Mouse (Mus musculus) limb, embryonic 14.5 days (tissue): ENCODE results near the gene Gm5447. TPM values are rescaled to one million over a fixed set of nuclear protein-coding genes. Genes with fewer than 3 reads are reported as not detected.

Experiments used
- ATAC-seq: fragments of 200-750 bp; cut with Nextera tagmentation; 2 replicates; pipeline ENCODE4 v1.8.0; 2017; ENCODE audit warnings: low read depth, moderate number of reproducible peaks, moderate TSS enrichment; ENCODE audit not compliant: low FRiP score
- DNase-seq: peaks from one replicate; pipeline ENCODE4 v3.0.0-alpha.2; 2015; ENCODE audit warnings: low spot score
- H3K27ac ChIP-seq: fragments of 300-500 bp; sonication (generic); replicated peaks from 2 replicates; pipeline ENCODE4 v1.5.1; 2014; ENCODE audit warnings: low read depth, mild to moderate bottlenecking, low read length, moderate library complexity, mixed read lengths
- H3K27me3 ChIP-seq: fragments of 300-500 bp; sonication (generic); 2 replicates; pipeline ENCODE4 v1.6.1; 2014; ENCODE audit warnings: low read length, mixed read lengths; ENCODE audit not compliant: control insufficient read depth, insufficient read depth
- H3K36me3 ChIP-seq: fragments of 300-500 bp; sonication (generic); 2 replicates; pipeline ENCODE4 v1.6.1; 2014; ENCODE audit warnings: mild to moderate bottlenecking, low read length, moderate library complexity, mixed read lengths; ENCODE audit not compliant: control insufficient read depth, insufficient read depth
- H3K4me1 ChIP-seq: fragments of 300-500 bp; sonication (generic); 2 replicates; pipeline ENCODE4 v1.6.1; 2014; ENCODE audit warnings: antibody characterized with exemption, low read length, mixed read lengths; ENCODE audit not compliant: control insufficient read depth, insufficient read depth
- H3K4me2 ChIP-seq: fragments of 300-500 bp; sonication (generic); replicated peaks from 2 replicates; pipeline ENCODE4 v1.6.1; 2014; ENCODE audit warnings: low read depth, mild to moderate bottlenecking, low read length, moderate library complexity; ENCODE audit not compliant: severe bottlenecking
- H3K4me3 ChIP-seq: fragments of 300-500 bp; sonication (generic); replicated peaks from 2 replicates; pipeline ENCODE4 v1.5.1; 2014; ENCODE audit warnings: low read length
- H3K9ac ChIP-seq: fragments of 300-500 bp; sonication (generic); 2 replicates; pipeline ENCODE4 v1.6.1; 2014; ENCODE audit warnings: mild to moderate bottlenecking, low read depth, low read length, moderate library complexity; ENCODE audit not compliant: severe bottlenecking
- H3K9me3 ChIP-seq: fragments of 300-500 bp; sonication (generic); 2 replicates; pipeline ENCODE4 v1.6.1; 2016; ENCODE audit warnings: low read length; ENCODE audit not compliant: control insufficient read depth
- POLR2A ChIP-seq: fragments of 200-500 bp; IDR thresholded peaks from 2 replicates; pipeline ENCODE4 v1.8.0; 2012; ENCODE audit warnings: inconsistent platforms, mild to moderate bottlenecking, moderate library complexity, borderline replicate concordance; ENCODE audit not compliant: insufficient read depth, insufficient read length; ENCODE audit errors: extremely low read depth
- WGBS: fragments of 180-500 bp; shearing (Covaris S2); extraction: QIAGEN DNeasy Blood & Tissue Kit; methylation state at CpG from one replicate; pipeline ENCODE4 v1.1.7; 2014; 5-methylcytosine and 5-hydroxymethylcytosine counted together
- polyA plus RNA-seq, 2 experiments: library from polyadenylated mRNA; depleted of rRNA in 1 of 2; stranded (reverse) in 1 of 2; unstranded in 1 of 2; fragments of >200 nt; fragmentation: Nextera tagmentation in 1 of 2; extraction: Ambion mirVana in 1 of 2; gene quantifications; 2 replicates each; pipeline versions ENCODE4 v1.2.1 to v1.2.3; 2012 to 2014

Gene Gm5447
- polyA plus RNA-seq, 2 experiments = 0.08 to 0.17 TPM

- H3K27ac ChIP-seq = no peak overlapping the region
- no peak overlapping the region for H3K4me2 ChIP-seq
- H3K9me3 ChIP-seq = no peaks in the 10 kb centered on the region
- no peak overlapping the region for H3K9ac ChIP-seq
- TF ChIP-seq POLR2A = no peak
- DNase-seq = no peak
- H3K27me3 ChIP-seq = no peaks in the 10 kb centered on the region
- 73% methylated on average over 4 of the region's 4 CpGs for WGBS
- ATAC-seq = no peak
- H3K36me3 ChIP-seq = no peaks in the 10 kb centered on the region
- H3K4me1 ChIP-seq = peaks cover 2% of the 10 kb centered on the region; the same call in 1 of the 2 replicates
- H3K4me3 ChIP-seq = no peak overlapping the region
These were observed 31.0 kb downstream of the Gm5447 start for GRCm38 (mm10) chr13:31004995-31005394.

- Histone ChIP-seq H3K27ac (no peak overlapping the region), H3K4me3 (no peak overlapping the region), H3K4me1 (peaks cover 5% of the 10 kb centered on the region; the same call in 1 of the 2 replicates), H3K36me3 (no peaks in the 10 kb centered on the region), H3K27me3 (no peaks in the 10 kb centered on the region), H3K9ac (no peak overlapping the region), H3K4me2 (no peak overlapping the region), H3K9me3 (no peaks in the 10 kb centered on the region)
- ATAC-seq (no peak), DNase-seq (no peak)
- TF ChIP-seq POLR2A = no peak
- WGBS = 87% methylated on average over 3 of the region's 3 CpGs
These were observed 43.5 kb downstream of the Gm5447 start for GRCm38 (mm10) chr13:31017545-31017944.

GRCm38 (mm10) chr13:31021514-31021913 lies 47.5 kb downstream of the Gm5447 start:
- Histone ChIP-seq H3K27me3 (no peaks in the 10 kb centered on the region), H3K4me2 (no peak overlapping the region), H3K27ac (no peak overlapping the region), H3K9ac (no peak overlapping the region), H3K4me1 (peaks cover 8% of the 10 kb centered on the region; the same call in 1 of the 2 replicates), H3K36me3 (no peaks in the 10 kb centered on the region), H3K4me3 (no peak overlapping the region), H3K9me3 (no peaks in the 10 kb centered on the region)
- DNase-seq (no peak), ATAC-seq (no peak)
- TF ChIP-seq POLR2A = no peak
- 50% methylated on average over 4 of the region's 4 CpGs for WGBS

GRCm38 (mm10) chr13:31021927-31022326 lies 47.9 kb downstream of the Gm5447 start:
- ATAC-seq (no peak), DNase-seq (peak; percentile 13)
- H3K27ac ChIP-seq = no peak overlapping the region

GRCm38 (mm10) chr13:31023664-31024063 lies 49.7 kb downstream of the Gm5447 start:
- WGBS = 48% methylated on average over 3 of the region's 3 CpGs
- no peaks in the 10 kb centered on the region for H3K27me3 ChIP-seq
- no peak for ATAC-seq

More at GRCm38 (mm10) chr13:31021927-31022326, 47.9 kb downstream of the Gm5447 start:
- H3K36me3 ChIP-seq = no peaks in the 10 kb centered on the region
- H3K9me3 ChIP-seq = no peaks in the 10 kb centered on the region
- H3K4me1 ChIP-seq = peaks cover 8% of the 10 kb centered on the region; the same call in 1 of the 2 replicates
- no peak overlapping the region for H3K4me3 ChIP-seq
- H3K4me2 ChIP-seq = no peak overlapping the region
- 26% methylated on average over 6 of the region's 6 CpGs for WGBS
- no peaks in the 10 kb centered on the region for H3K27me3 ChIP-seq
- TF ChIP-seq POLR2A = no peak
- H3K9ac ChIP-seq = no peak overlapping the region

More at GRCm38 (mm10) chr13:31023664-31024063, 49.7 kb downstream of the Gm5447 start:
- no peaks in the 10 kb centered on the region for H3K36me3 ChIP-seq
- no peak for TF ChIP-seq POLR2A
- H3K27ac ChIP-seq = no peak overlapping the region
- H3K4me2 ChIP-seq = no peak overlapping the region
- H3K9me3 ChIP-seq = no peaks in the 10 kb centered on the region
- H3K4me1 ChIP-seq = peaks cover 8% of the 10 kb centered on the region; the same call in 1 of the 2 replicates
- no peak overlapping the region for H3K9ac ChIP-seq
- no peak overlapping the region for H3K4me3 ChIP-seq
- DNase-seq = no peak

Other genes with a start within 250 kb of the Gm5447 start
- 0.27 and 0.34 TPM in 2 replicates for gene Irf4, start 225.0 kb upstream of the Gm5447 start, polyA plus RNA-seq (2012; rRNA removed)
- 0.18 and 0.29 TPM in 2 replicates for gene Irf4, start 225.0 kb upstream of the Gm5447 start, polyA plus RNA-seq (2014; fragmentation: Nextera tagmentation; extraction: Ambion mirVana)
- gene Hus1b, start 26.4 kb upstream of the Gm5447 start, polyA plus RNA-seq (2012; rRNA removed) = 0.21 TPM in 1 of 2 replicates, not detected in the other
- 0.21 TPM in 1 of 2 replicates, not detected in the other for gene Hus1b, start 26.4 kb upstream of the Gm5447 start, polyA plus RNA-seq (2014; fragmentation: Nextera tagmentation; extraction: Ambion mirVana)
- 20.4 and 20.9 TPM in 2 replicates for gene Exoc2, start 111 bp upstream of the Gm5447 start, polyA plus RNA-seq (2012; rRNA removed)
- gene Exoc2, start 111 bp upstream of the Gm5447 start, polyA plus RNA-seq (2014; fragmentation: Nextera tagmentation; extraction: Ambion mirVana) = 32.7 and 34.5 TPM in 2 replicates